Mouse (Mus musculus) heart, adult 9 months (tissue): ENCODE data around the gene Hspd1.
A peak's percentile ranks its signal among the peaks of the same experiment; 100 is the strongest.
"Not testable (repeated sequence)": the region's sequence is repeated elsewhere in the genome, so short reads cannot be mapped to it uniquely, and the experiment has no call there.

Source experiments
- DNase-seq, 2 experiments: peaks; one replicate each; pipeline ENCODE4 v3.0.0; 2022; ENCODE audit warnings: low spot score in 2 of 2

The Hspd1 gene

DNA sequence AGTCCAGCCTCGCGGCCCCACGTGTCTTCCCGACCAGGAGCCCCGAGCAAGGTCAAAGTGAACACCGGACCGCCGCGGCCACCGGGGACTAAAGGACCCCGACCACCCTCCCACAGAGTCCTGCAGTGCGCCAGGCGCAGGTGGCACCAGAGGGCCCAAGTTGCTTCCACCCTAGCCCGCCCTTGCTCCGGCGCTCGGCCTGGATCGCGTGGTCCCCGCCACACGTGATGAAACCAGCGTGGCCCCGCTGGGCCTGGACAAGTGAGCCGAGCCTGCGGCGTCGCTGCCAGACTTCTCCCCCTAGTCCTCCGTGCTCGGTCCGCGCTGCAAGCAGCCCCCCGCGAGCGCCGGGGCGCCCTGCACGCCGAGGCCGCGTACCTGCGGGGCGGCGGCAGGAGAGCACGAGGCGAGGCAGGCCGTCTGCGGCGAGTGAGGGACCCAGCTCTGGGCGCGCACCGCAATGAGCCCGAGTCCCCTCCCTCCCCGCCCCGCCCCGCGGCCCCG lies 590 bp downstream of the Hspd1 start:
- DNase-seq: no peak

GRCm38 (mm10) chr1:55086868-55087400 lies 1.1 kb downstream of the Hspd1 start:
- DNase-seq: peak in 1 of 2 experiments; percentile 15

- DNase-seq: no peak
Measured at GRCm38 (mm10) chr1:55085781-55086366, 2.2 kb downstream of the Hspd1 start.

GRCm38 (mm10) chr1:55082106-55082505 lies 5.9 kb downstream of the Hspd1 start:
- DNase-seq: no peak

DNA sequence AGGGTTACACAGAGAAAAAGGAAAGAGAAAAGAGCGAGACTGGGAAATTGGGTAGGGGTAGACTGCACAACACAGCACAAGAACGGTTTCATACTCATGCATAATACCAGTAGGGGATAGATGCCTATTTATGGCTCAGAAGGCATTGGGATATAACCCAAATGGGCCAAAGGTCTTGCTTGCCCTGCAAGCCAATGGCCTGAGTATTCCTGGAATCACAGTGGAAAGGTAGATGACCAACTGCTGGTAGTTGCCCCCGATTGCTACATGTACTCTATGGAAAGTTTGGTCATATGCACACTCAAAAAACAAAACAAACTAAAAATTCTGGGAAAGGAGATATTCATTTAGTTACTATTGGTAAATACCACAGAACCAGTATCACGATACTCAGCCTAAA lies 8.4 kb downstream of the Hspd1 start:
- peak in 1 of 2 experiments; percentile 52 for DNase-seq

GRCm38 (mm10) chr1:55076849-55077516 lies 11.1 kb downstream of the Hspd1 start:
- no peak for DNase-seq

GRCm38 (mm10) chr1:55076395-55076743 lies 11.7 kb downstream of the Hspd1 start:
- DNase-seq: no peak

DNA sequence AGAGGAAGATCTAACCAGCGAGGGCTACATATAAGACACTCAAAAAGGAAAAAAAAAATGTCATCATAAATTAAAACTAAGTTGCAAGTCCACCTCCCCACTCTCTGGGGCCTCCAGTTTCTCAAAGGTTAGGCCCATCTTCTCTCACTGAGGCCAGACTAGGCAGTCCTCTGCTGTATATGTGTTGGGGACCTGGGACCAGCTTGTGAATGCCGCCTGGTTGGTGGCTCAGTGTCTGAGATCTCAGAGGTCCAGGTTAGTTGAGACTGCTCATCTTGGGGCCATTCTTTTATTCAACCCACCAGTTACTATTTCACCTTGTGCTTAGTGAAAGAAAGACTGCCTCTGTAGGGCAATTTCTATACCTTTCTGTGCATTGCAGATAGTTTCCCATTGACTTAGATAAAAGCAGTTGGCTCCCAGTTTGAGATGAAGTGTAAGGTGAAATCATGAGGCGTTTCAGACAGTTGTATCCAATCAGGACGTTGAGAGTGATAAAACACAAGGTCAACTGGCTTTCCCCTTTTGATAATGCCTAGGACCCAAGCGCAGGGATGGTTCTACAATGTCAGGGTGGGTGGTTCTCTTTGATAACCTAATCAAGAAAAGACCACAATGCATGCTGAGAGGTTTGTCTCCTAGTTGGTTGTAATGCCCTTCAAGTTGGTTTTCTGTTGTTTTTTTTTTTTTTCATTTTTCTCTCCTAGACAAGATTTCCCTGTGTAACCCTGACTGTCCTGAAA lies 12.2 kb downstream of the Hspd1 start:
- DNase-seq: no peak

GRCm38 (mm10) chr1:55074757-55075156 lies 13.3 kb downstream of the Hspd1 start:
- DNase-seq: no peak

DNA sequence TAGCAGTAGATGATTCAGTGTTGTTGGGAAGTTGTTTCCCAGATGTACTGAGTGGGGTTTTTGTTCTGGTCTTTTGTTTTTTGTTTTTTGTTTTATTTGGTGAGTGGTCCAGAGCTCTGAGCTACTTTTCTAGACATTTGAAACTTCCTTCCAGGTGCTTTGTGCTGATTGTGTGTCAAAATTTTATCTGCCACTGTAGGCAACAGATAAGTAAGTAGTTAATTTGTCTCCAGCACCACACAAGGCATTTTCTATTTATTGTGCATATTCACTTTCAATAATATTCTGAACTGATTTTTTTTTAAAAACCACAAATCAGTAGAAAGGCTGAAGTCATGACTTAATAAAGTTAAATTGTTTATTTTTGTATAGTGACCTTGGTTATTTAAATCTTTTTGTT lies 15.7 kb downstream of the Hspd1 start:
- not testable (repeated sequence) for DNase-seq

- DNase-seq: no peak
Measured at GRCm38 (mm10) chr1:55061772-55062171, 26.3 kb downstream of the Hspd1 start.

DNA sequence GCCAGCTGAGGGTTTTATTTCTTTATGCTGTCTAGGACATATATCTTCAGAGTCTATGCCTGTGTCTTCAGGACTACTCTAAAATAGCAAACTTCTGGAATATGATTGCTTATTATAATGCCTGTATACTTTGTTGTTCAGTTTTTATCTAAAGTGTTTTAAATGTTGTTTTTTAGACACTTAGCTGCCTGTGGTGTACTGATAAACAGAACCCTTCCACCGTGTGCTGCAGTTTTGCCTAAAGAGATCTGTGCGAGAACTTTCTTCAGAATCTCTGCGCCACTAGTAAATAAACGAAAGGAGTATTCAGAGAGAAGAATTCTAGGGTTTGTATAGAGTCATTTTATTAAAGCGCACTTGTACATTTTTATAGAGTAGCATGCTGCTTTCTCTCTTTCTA lies 26.9 kb downstream of the Hspd1 start:
- DNase-seq: no peak

DNA sequence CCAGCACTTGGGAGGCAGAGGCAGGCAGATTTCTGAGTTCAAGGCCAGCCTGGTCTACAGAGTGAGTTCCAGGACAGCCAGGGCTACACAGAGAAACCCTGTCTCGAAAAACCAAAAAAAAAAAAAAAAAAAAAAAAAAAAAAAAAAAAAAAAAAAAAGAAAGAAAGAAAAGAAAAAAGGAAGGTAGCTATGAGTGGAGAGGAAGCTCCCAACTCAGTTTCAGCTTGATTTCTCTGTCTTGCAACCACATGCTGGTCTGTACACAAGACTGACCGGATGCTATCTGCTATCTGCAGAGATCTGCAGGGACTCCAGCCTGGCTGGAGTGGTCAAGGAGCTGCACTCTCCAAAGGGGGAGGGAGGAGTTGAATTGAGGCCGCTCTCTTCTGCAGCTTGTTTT lies 29.7 kb downstream of the Hspd1 start:
- DNase-seq: not testable (repeated sequence)

DNA sequence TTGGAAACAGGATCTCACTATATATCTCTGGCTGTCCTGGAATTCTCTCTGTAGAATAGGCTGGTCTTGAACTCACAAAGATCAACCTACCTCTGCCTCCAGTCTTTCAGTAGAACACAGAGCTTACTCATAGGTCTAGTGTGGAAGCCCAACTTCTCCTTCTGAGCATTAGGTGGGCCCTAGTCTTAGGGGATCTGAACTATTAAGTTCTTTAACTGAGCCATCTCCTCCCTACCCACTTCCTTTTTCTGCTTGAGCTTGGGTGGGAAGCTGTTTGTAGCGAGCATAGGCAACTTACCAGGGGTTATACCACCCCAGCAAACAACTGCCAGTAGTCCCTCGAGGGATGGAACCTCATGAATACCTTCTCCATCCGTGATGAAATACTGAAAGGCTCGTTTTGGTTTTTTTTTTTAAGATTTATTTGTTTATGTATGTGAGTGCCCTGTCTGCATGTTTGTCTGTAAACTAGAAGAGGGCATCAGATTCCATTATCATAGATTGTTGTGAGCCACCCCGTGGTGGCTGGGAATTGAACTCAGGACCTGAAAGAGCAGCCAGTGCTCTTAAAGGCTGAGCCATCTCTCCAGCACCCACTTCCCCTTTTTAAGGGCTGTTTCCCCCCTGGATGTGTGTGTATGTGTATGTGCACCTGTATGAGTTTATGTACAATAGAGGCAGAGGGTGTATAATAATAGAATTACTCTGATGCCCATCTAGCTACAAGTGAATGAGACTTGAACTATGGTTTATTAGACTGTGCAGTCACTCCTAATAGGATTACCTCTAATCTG lies 32.5 kb downstream of the Hspd1 start:
- DNase-seq: no peak

DNA sequence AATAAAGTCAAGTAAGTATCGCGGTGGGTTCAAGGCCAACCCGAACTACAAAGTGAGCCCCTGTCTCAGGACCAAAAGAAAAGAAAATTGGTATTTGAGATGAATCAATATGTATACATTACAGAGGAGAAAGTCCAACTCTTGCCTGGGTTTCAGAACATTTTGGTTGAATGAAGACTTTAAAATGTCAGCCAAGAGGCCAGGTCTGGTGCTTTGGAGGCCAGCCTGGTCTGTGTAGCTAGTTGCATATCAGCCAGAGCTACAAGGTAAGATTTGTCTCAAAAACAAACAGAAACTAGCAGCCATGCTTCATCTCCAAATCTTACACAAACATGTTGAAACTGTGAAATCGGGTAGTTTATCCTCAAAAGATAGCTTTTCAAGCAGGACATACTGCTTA lies 34.4 kb downstream of the Hspd1 start:
- no peak for DNase-seq

- DNase-seq: peak in 1 of 2 experiments; percentile 88
Measured at GRCm38 (mm10) chr1:55053005-55053404, 35.0 kb downstream of the Hspd1 start.

GRCm38 (mm10) chr1:55052355-55052953 lies 35.6 kb downstream of the Hspd1 start, which contains the start of gene Coq10b:
Gene Coq10b (plus strand): TSS chr1:55052770.
- peak; percentile 100 for DNase-seq

- no peak for DNase-seq
Measured at GRCm38 (mm10) chr1:55051671-55052070, 36.4 kb downstream of the Hspd1 start.

- no peak for DNase-seq
Measured at GRCm38 (mm10) chr1:55048841-55049587, 39.0 kb downstream of the Hspd1 start.

DNA sequence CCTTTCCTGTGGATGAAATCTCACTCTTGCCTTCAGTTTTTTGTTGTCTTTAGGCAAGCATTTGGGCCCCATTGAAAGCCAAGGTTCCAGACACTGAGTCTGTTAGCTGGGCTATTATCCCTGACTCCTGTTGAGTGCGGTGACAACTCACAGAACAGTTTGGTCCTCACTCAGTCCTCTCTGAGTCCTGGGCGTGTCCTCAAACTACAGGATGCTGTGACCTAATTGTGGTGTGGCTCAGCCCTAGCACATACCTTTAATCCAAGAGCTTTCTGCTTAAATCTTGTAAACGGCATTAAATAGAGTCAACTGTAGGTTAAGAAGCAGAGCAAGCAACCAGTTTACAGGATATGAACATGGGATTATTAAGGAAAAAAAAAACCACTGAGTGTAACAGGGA lies 44.9 kb downstream of the Hspd1 start:
- no peak for DNase-seq

DNA sequence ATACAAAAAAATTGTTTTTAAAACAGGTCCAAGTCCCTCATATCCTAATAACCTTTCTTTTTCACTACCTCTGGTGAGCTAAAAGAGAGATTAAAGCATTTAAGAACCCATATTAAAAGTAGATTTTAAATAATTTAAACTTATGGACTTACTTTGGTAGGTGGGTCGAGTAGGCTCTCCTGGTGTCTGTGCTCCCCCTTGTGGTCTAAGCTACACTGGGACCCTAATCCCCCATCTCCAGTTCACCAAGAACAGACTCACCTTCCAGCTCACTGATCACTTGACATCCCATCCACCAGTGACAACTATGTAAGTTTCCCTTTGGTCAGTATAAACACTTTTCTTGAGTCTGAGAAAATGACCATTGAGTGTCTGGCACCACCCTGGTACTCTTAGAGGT lies 45.8 kb downstream of the Hspd1 start:
- DNase-seq: no peak
